Mouse (Mus musculus) midbrain, embryonic 12.5 days (tissue): Measurements from ENCODE around the gene Olfr1465. TPM values are rescaled to one million over a fixed set of nuclear protein-coding genes. Genes with fewer than 3 reads are reported as not detected.

Experiments used
- ATAC-seq: fragments of 200-750 bp; cut with Nextera tagmentation; 2 replicates; pipeline ENCODE4 v1.8.0; 2017; ENCODE audit warnings: low read depth, moderate TSS enrichment, moderate library complexity; ENCODE audit not compliant: low FRiP score
- H3K27ac ChIP-seq: fragments of 300-500 bp; sonication (generic); replicated peaks from 2 replicates; pipeline ENCODE4 v1.5.1; 2016; ENCODE audit warnings: mild to moderate bottlenecking
- H3K27me3 ChIP-seq: fragments of 300-500 bp; sonication (generic); 2 replicates; pipeline ENCODE4 v1.6.1; 2016; ENCODE audit warnings: mild to moderate bottlenecking
- H3K36me3 ChIP-seq: fragments of 300-500 bp; sonication (generic); 2 replicates; pipeline ENCODE4 v1.6.1; 2016
- H3K4me1 ChIP-seq: fragments of 300-500 bp; sonication (generic); 2 replicates; pipeline ENCODE4 v1.6.1; 2016
- H3K4me2 ChIP-seq: fragments of 300-500 bp; sonication (generic); replicated peaks from 2 replicates; pipeline ENCODE4 v1.6.1; 2016; ENCODE audit warnings: mild to moderate bottlenecking, moderate library complexity
- H3K4me3 ChIP-seq: fragments of 300-500 bp; sonication (generic); 2 replicates; pipeline ENCODE4 v1.5.1; 2016; ENCODE audit warnings: mild to moderate bottlenecking
- H3K9ac ChIP-seq: fragments of 300-500 bp; sonication (generic); replicated peaks from 2 replicates; pipeline ENCODE4 v1.6.1; 2016; ENCODE audit warnings: mild to moderate bottlenecking, moderate library complexity
- H3K9me3 ChIP-seq: fragments of 300-500 bp; sonication (generic); 2 replicates; pipeline ENCODE4 v1.6.1; 2016; ENCODE audit warnings: mild to moderate bottlenecking
- WGBS: fragments of 180-500 bp; shearing (Covaris S2); methylation state at CpG from one replicate; pipeline ENCODE4 v1.1.7; 2016; 5-methylcytosine and 5-hydroxymethylcytosine counted together
- polyA plus RNA-seq: library from polyadenylated mRNA; unstranded; fragments of >200 nt; fragmentation: Nextera tagmentation; extraction: Ambion mirVana; gene quantifications from 2 replicates; pipeline ENCODE4 v1.2.1, GENCODE M21; 2016

Gene Olfr1465
- not detected in 2 replicates for polyA plus RNA-seq

DNA sequence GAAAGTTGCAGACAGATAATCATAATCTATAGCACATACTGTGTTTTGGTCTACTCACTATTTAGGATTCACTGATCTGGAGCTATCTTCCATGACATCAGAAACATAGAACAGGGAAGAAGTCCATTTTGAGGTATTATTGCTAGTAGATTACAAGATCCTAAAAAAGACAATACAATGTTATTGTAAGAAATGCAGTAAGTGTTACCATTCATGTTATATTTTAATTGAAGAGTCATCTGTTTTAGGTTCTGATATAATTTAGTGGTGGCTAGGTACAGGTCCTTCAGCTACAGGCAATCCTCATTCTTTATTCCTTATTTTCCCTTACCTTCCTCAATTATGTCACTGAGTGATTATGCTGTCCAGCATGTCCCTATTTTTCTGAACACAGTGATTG, at the start of gene Olfr1465:
Gene Olfr1465, minus strand, starts transcription at position 101 of the 400 bp plus-strand sequence.
- ATAC-seq: no peak
- Histone ChIP-seq H3K27ac (no peak within 1 kb of the TSS), H3K4me3 (no peak within 1 kb of the TSS), H3K9ac (no peak within 1 kb of the TSS), H3K4me1 (no peaks in the 10 kb centered on the region), H3K27me3 (no peaks in the 10 kb centered on the region), H3K9me3 (peaks cover 13% of the 10 kb centered on the region; the same call in 1 of the 2 replicates), H3K4me2 (no peak within 1 kb of the TSS), H3K36me3 (no peaks in the 10 kb centered on the region)

DNA sequence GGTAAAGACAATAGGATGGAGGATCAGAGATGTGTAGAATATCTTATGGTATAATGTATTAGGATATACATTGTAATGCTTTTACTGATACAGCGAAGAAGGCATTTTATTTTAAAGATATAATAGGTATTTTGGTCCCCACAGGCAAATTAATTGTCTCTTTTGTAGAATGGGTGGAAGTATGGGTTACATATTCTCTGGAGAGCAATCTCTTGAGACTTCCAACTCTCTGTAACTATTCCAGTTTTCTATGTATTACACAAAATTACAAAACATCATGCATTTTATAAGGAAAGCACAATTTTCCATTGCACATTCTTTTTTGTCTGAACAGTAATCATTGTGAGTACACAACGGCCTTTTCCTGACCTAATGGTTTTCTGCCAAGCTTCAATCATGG, 46.6 kb upstream of the Olfr1465 start, which contains the start of gene Olfr1467:
Gene Olfr1467, plus strand, starts transcription at position 301 of the 400 bp plus-strand sequence.
- Histone ChIP-seq H3K27me3 (no peaks in the 10 kb centered on the region), H3K9ac (no peak within 1 kb of the TSS), H3K4me2 (no peak within 1 kb of the TSS), H3K27ac (no peak within 1 kb of the TSS), H3K36me3 (no peaks in the 10 kb centered on the region), H3K4me3 (no peak within 1 kb of the TSS), H3K9me3 (peaks cover 21% of the 10 kb centered on the region), H3K4me1 (no peaks in the 10 kb centered on the region)
- 72% methylated on average over 2 of the region's 2 CpGs for WGBS
- no peak for ATAC-seq

DNA sequence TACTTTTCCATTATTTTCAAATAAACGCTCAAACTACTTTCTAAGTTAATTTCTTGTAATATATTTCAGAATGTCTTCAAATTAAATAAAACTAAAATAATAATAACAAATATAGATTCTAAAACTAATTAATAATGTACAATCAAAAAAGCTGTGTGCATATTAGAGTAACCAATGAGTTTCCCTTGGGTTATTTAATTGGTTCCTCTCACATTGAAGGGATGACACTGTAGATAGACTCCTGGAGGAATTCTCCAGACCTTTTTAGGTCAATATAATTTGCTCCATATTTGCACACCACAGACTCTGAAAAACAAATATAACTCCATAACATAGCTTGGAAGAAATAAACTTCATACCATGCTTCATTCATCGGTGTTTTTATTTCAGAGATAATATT, 23.2 kb upstream of the Olfr1465 start, which contains the start of gene Olfr1466:
Gene Olfr1466, plus strand, starts transcription at position 301 of the 400 bp plus-strand sequence.
- no peak within 1 kb of the TSS for H3K4me2 ChIP-seq
- no peak within 1 kb of the TSS for H3K4me3 ChIP-seq
- no peaks in the 10 kb centered on the region for H3K27me3 ChIP-seq
- ATAC-seq: no peak
- 93% methylated on average over 2 of the region's 2 CpGs for WGBS
- peaks cover 24% of the 10 kb centered on the region for H3K9me3 ChIP-seq
- H3K9ac ChIP-seq: no peak within 1 kb of the TSS
- H3K36me3 ChIP-seq: no peaks in the 10 kb centered on the region
- no peaks in the 10 kb centered on the region for H3K4me1 ChIP-seq
- no peak within 1 kb of the TSS for H3K27ac ChIP-seq

Other genes starting within 250 kb of the Olfr1465 start
- not detected in 2 replicates for gene Olfr1457, start 217.7 kb downstream of the Olfr1465 start, polyA plus RNA-seq
- not detected in 2 replicates for gene Olfr1458, start 208.8 kb downstream of the Olfr1465 start, polyA plus RNA-seq
- not detected in 2 replicates for gene Olfr1459, start 166.0 kb downstream of the Olfr1465 start, polyA plus RNA-seq
- not detected in 2 replicates for gene Olfr1461, start 152.5 kb downstream of the Olfr1465 start, polyA plus RNA-seq
- not detected in 2 replicates for gene Olfr1462, start 129.8 kb downstream of the Olfr1465 start, polyA plus RNA-seq
- not detected in 2 replicates for gene Olfr1463, start 84.2 kb downstream of the Olfr1465 start, polyA plus RNA-seq
- gene Olfr1466, start 23.3 kb upstream of the Olfr1465 start, polyA plus RNA-seq: not detected in 2 replicates
- not detected in 2 replicates for gene Olfr1467, start 46.7 kb upstream of the Olfr1465 start, polyA plus RNA-seq
- gene Olfr1469, start 92.3 kb upstream of the Olfr1465 start, polyA plus RNA-seq: not detected in 2 replicates
- not detected in 2 replicates for gene Olfr1471, start 127.9 kb upstream of the Olfr1465 start, polyA plus RNA-seq
- not detected in 2 replicates for gene Olfr1472, start 140.5 kb upstream of the Olfr1465 start, polyA plus RNA-seq
- gene Olfr1474, start 154.0 kb upstream of the Olfr1465 start, polyA plus RNA-seq: not detected in 2 replicates
- not detected in 2 replicates for gene Olfr1475, start 164.7 kb upstream of the Olfr1465 start, polyA plus RNA-seq
- not detected in 2 replicates for gene Olfr1477, start 185.0 kb upstream of the Olfr1465 start, polyA plus RNA-seq
- gene Olfr1480, start 212.4 kb upstream of the Olfr1465 start, polyA plus RNA-seq: not detected in 2 replicates